Mouse (Mus musculus) midbrain, postnatal 0 days (tissue): ENCODE data around the gene Bglap3. TPM values are rescaled to one million over a fixed set of nuclear protein-coding genes. Genes with fewer than 3 reads are reported as not detected.
A peak's percentile ranks its signal among the peaks of the same experiment; 100 is the strongest.
"Not testable (repeated sequence)": the region's sequence is repeated elsewhere in the genome, so short reads cannot be mapped to it uniquely, and the experiment has no call there.

Source experiments
- ATAC-seq: fragments of 200-750 bp; cut with Nextera tagmentation; 2 replicates; pipeline ENCODE4 v1.8.0; 2017; ENCODE audit warnings: moderate number of reproducible peaks, mild to moderate bottlenecking, moderate TSS enrichment, moderate library complexity; ENCODE audit not compliant: low FRiP score
- DNase-seq: peaks from one replicate; pipeline ENCODE4 v3.0.0-alpha.2; 2015; ENCODE audit warnings: low spot score
- H3K27ac ChIP-seq: fragments of 300-500 bp; sonication (generic); 2 replicates; pipeline ENCODE4 v1.5.1; 2014; ENCODE audit warnings: low read depth, mild to moderate bottlenecking, low read length, mixed read lengths
- H3K27me3 ChIP-seq: fragments of 300-500 bp; sonication (generic); 2 replicates; pipeline ENCODE4 v1.6.1; 2014; ENCODE audit warnings: low read length, control low read depth, mixed read lengths; ENCODE audit not compliant: insufficient read depth
- H3K36me3 ChIP-seq: fragments of 300-500 bp; sonication (generic); 2 replicates; pipeline ENCODE4 v1.6.1; 2014; ENCODE audit warnings: low read length, control low read depth, mixed read lengths; ENCODE audit not compliant: insufficient read depth
- H3K4me1 ChIP-seq: fragments of 300-500 bp; sonication (generic); 2 replicates; pipeline ENCODE4 v1.6.1; 2014; ENCODE audit warnings: mild to moderate bottlenecking, control low read depth, antibody characterized with exemption, low read length, mixed read lengths; ENCODE audit not compliant: insufficient read depth
- H3K4me2 ChIP-seq: fragments of 300-500 bp; sonication (generic); 2 replicates; pipeline ENCODE4 v1.6.1; 2014; ENCODE audit warnings: low read depth, mild to moderate bottlenecking, low read length, mixed read lengths; ENCODE audit not compliant: poor library complexity, severe bottlenecking
- H3K4me3 ChIP-seq: fragments of 300-500 bp; sonication (generic); 2 replicates; pipeline ENCODE4 v1.5.1; 2014; ENCODE audit warnings: low read depth, mild to moderate bottlenecking, low read length, moderate library complexity
- H3K9ac ChIP-seq: fragments of 300-500 bp; sonication (generic); replicated peaks from 2 replicates; pipeline ENCODE4 v1.6.1; 2014; ENCODE audit warnings: mild to moderate bottlenecking, low read length, moderate library complexity, mixed read lengths; ENCODE audit not compliant: poor library complexity, severe bottlenecking
- H3K9me3 ChIP-seq: fragments of 300-500 bp; sonication (generic); 2 replicates; pipeline ENCODE4 v1.6.1; 2016; ENCODE audit warnings: low read length, control low read depth
- CTCF ChIP-seq: IDR thresholded peaks from 2 replicates; pipeline ENCODE4 v1.5.1; 2016; ENCODE audit warnings: antibody characterized with exemption, mild to moderate bottlenecking
- WGBS: fragments of 180-500 bp; shearing (Covaris S2); extraction: QIAGEN DNeasy Blood & Tissue Kit; methylation state at CpG from one replicate; pipeline ENCODE4 v1.1.7; 2014; 5-methylcytosine and 5-hydroxymethylcytosine counted together
- polyA plus RNA-seq: library from polyadenylated mRNA; unstranded; fragments of >200 nt; fragmentation: Nextera tagmentation; extraction: Ambion mirVana; gene quantifications from 2 replicates; pipeline ENCODE4 v1.2.1, GENCODE M21; 2015
- total RNA-seq: library from RNA; depleted of rRNA; stranded (reverse); fragments of >200 nt; gene quantifications from 2 replicates; pipeline ENCODE4 v1.2.3, GENCODE M21; 2014

Gene Bglap3
- total and polyA plus RNA-seq, 2 experiments from 2014 or later: 0.38 TPM; not detected in 1

DNA sequence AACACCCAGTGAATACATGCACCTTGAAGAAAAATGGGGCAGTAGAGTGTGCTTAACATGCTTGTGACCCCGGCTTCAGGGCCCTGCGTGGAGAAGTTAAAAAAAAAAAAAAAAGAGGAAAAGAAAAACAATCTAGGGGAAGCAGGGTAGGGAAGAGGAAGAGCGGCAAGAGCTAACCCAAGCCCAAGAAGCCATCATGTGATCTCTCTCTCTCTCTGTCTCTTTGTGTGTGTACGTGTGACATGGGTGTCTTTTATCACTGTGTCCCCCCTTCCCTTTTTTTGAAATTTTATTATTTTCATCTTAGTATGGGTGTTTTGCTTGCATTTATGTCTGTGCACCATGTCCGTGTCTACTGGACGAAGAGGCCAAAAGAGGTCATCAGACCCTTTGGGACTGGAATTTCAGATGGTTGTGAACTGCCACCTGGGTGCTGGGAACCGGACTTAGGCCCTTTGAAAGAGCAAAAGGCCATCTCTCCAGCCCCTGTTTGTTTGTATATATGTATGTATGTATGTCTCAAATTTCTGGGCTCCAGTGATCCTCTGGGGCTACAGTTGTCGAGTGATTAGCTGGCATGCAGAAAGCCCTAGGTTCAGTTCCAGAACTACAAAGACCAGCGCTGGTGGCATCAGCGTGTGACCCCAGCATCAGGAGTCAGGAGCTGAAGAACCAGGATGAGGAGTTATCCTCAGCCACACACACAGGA, 31.1 kb upstream of the Bglap3 start:
- 95% methylated on average over 10 of the region's 10 CpGs for WGBS
- no peak for TF ChIP-seq CTCF
- no peaks in the 10 kb centered on the region for H3K4me1 ChIP-seq
- no peak overlapping the region for H3K4me2 ChIP-seq
- H3K27me3 ChIP-seq: no peaks in the 10 kb centered on the region
- DNase-seq (no peak), ATAC-seq (no peak)
- H3K36me3 ChIP-seq: no peaks in the 10 kb centered on the region
- no peak overlapping the region for H3K9ac ChIP-seq
- H3K27ac ChIP-seq: no peak overlapping the region
- H3K9me3 ChIP-seq: no peaks in the 10 kb centered on the region
- H3K4me3 ChIP-seq: no peak overlapping the region

DNA sequence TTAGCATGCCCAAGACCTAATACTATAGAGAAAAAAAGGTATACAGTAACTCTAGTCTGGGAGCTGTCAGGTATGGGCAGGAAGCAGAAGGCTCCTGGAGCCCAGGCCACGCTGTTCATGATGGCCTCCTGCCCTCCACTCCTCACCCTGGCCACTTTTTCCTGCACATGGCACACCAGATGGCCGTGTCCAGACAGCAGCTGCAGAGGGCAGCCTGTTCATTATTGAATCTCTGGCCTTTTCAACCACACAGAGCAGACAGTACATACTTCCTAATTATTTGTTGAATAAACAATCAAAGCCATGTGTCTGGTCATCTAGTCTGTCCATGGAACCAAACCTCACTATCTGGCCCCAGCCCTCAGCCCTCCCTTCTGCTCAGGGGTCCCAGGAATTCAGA, 26.1 kb upstream of the Bglap3 start:
- Histone ChIP-seq H3K4me2 (no peak overlapping the region), H3K9me3 (no peaks in the 10 kb centered on the region), H3K27ac (no peak overlapping the region), H3K36me3 (no peaks in the 10 kb centered on the region), H3K27me3 (no peaks in the 10 kb centered on the region), H3K4me1 (no peaks in the 10 kb centered on the region), H3K4me3 (no peak overlapping the region), H3K9ac (no peak overlapping the region)
- ATAC-seq (no peak), DNase-seq (peak; percentile 10)
- 86% methylated on average over 2 of the region's 2 CpGs for WGBS
- TF ChIP-seq CTCF: no peak

DNA sequence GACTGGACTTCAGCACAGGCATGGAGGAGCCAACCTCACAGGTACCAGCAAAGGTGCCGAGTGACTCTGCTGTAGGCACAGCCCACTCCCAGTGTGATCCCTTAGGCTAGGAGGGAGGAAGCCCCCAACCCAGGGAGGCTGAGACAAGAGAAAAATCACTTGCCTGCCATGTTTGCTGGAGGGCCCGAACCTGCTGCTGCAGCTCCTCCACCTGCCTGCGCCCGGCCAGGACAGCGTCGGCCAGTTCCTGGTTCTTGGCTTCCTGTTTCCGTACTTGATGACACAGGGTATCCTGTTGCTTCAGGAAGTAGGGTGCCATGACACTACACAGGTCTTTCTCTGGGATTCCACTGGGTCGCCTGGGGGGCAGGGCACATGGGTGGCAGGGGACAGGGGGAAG, 23.2 kb upstream of the Bglap3 start:
- Histone ChIP-seq H3K9ac (no peak overlapping the region), H3K4me1 (no peaks in the 10 kb centered on the region), H3K4me3 (no peak overlapping the region), H3K27ac (no peak overlapping the region), H3K4me2 (no peak overlapping the region), H3K9me3 (no peaks in the 10 kb centered on the region), H3K36me3 (no peaks in the 10 kb centered on the region), H3K27me3 (no peaks in the 10 kb centered on the region)
- ATAC-seq (no peak), DNase-seq (no peak)
- 90% methylated on average over 8 of the region's 8 CpGs for WGBS
- no peak for TF ChIP-seq CTCF

DNA sequence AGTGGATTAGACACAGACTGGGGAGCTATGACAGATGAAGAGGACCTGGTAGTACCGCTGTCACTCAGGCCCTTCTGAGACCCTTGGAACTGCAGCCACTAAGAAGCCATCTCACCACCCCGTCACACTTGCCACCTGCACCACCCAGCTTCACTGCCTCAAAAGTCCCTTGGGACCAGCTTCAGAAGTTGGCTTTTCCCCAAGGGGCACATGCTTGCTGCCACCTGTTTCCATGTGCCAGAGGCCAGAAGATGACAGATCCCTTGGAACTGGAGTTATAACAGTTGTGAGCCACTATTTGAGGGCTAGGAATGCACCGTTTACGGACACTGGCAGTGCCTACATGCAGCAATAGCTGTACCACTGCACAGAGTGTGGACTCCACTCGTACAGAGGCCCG, 22.7 kb upstream of the Bglap3 start:
- Histone ChIP-seq H3K4me2 (no peak overlapping the region), H3K9me3 (no peaks in the 10 kb centered on the region), H3K27ac (no peak overlapping the region), H3K27me3 (no peaks in the 10 kb centered on the region), H3K36me3 (no peaks in the 10 kb centered on the region), H3K4me1 (no peaks in the 10 kb centered on the region), H3K9ac (no peak overlapping the region), H3K4me3 (no peak overlapping the region)
- DNase-seq: no peak
- no peak for ATAC-seq
- WGBS: 94% methylated on average over 6 of the region's 6 CpGs
- TF ChIP-seq CTCF: no peak

DNA sequence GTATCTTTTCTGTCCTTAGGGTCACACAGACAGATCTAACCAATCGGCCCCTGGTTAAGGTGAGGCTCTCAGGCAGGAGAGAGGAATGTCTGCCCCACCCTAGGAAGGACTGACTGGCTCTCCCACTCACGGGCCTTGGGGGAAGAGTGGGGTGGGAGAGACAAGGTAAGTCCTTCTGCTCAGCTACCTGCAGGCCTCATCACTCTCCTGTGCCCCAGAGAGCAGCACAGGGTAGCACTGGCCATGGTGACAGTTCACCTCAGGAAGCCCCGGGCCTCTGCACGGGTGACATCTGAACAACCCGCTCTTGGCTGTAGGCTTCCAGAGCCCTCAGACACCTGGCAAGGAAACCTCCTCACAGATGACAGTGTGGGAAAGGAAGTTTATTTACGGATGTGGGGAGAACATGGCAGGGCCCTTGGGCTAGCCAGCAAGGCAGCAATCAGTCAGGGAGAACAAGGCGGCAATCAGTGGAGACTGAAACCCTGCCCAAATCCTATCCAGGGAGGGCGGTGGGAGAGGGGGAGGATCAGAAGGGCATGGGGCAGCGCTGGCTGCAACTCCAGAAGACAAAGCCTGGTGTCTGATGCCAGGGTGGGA, 21.3 kb upstream of the Bglap3 start:
- TF ChIP-seq CTCF: no peak
- no peak overlapping the region for H3K9ac ChIP-seq
- no peak for DNase-seq
- no peak overlapping the region for H3K4me2 ChIP-seq
- H3K36me3 ChIP-seq: no peaks in the 10 kb centered on the region
- WGBS: 90% methylated on average over 9 of the region's 9 CpGs
- H3K27me3 ChIP-seq: no peaks in the 10 kb centered on the region
- H3K9me3 ChIP-seq: no peaks in the 10 kb centered on the region
- H3K4me3 ChIP-seq: no peak overlapping the region
- ATAC-seq: no peak
- no peaks in the 10 kb centered on the region for H3K4me1 ChIP-seq
- H3K27ac ChIP-seq: no peak overlapping the region

DNA sequence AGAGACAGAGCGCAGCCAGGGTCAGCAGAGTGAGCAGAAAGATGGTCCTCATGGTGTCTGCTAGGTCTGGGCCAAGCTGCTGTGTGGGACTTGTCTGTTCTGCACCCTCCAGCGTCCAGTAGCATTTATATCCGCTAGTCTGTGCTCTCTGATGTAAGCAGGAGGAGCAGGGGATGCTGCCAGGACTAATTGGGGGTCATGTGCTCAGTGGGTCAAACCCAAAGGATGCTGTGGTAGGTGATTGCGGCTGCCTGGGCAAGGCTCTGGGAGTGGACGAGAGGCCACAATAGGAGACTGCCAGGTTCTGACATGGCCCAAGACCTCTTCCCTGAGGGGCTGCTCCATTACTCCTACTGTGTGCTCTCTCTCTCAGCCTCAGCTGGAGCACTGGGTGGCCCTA, 11.8 kb upstream of the Bglap3 start, which contains the start of gene Bglap:
Gene Bglap, minus strand, starts transcription at position 101 of the 400 bp plus-strand sequence.
- TF ChIP-seq CTCF: no peak
- WGBS: 87% methylated on average over 5 of the region's 5 CpGs
- no peaks in the 10 kb centered on the region for H3K4me1 ChIP-seq

DNA sequence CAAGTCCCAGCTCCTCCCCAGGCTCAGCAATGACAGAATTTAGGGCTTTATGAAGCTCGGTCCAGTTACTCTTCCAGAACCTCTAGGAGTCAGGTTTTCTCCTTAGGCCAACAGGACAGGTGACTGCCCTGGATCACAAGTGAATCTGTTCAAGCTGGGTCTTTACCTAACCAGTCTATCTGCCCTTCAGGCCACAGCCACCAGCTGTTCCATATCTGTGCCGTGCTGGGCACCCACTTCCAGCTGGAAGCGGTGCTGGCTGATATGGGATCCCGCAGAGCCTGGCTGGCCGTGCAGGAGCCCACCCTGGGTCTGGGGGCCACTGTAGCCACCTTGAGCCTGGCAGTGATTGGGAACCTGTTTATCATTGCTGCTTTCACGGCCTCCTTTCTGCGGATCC, 9.8 kb upstream of the Bglap3 start:
- 18% methylated on average over 1 of the region's 7 CpGs for WGBS
- not testable (repeated sequence) for ATAC-seq, H3K9ac ChIP-seq, DNase-seq, H3K4me3 ChIP-seq, H3K4me1 ChIP-seq, H3K4me2 ChIP-seq, H3K27ac ChIP-seq, H3K36me3 ChIP-seq, H3K27me3 ChIP-seq, H3K9me3 ChIP-seq

More for the DNA sequence above, 11.8 kb upstream of the Bglap3 start, which contains the start of gene Bglap:
- Histone ChIP-seq H3K9me3 (no peaks in the 10 kb centered on the region), H3K36me3 (no peaks in the 10 kb centered on the region), H3K9ac (no peak within 1 kb of the TSS), H3K4me2 (no peak within 1 kb of the TSS), H3K27me3 (no peaks in the 10 kb centered on the region), H3K4me3 (no peak within 1 kb of the TSS), H3K27ac (no peak within 1 kb of the TSS)
- ATAC-seq (no peak), DNase-seq (no peak)

DNA sequence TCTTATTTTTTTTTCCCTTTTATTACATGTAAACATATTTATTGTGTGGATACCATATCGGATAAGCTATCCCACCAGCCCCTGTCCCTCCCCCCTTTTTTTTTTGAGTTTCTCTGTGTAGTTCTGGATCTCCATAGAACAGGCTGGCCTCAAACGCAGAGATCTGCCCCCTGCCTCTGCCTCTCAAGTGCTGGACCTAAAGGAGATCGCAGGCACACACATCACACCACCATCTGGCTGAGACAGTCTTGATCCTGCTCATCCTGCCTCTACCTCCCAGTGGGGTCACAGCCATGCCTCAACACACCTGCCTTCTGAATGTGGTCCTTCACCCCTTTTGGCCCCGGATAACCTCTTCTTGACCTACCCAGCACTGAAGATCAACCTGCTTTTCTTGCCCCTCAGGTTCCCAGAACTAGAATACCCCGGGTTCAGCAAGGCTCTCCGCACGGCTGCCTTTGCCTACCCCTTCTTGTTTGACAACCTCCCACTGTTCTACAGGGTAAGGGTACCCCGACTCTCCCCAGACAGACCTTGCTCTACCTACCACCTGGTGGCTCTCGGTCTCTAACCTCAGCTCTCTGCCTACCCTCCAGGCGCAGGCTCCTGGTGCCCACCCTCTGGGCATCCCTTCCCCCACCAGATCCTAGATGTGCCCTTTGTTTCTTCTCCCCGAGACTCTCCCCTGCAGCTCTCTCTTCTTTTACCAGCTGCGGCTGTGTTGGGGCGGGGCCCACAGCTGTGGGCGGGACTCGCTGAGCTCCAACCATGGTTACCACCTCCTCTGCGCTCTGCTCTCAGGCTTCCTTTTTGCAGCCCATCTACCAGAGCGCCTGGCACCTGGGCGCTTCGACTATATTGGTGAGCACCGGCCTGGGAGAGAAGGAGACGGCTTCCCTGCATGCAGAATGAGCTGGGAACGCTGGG, 9.1 kb upstream of the Bglap3 start:
- H3K36me3 ChIP-seq, H3K9me3 ChIP-seq, H3K27ac ChIP-seq, H3K9ac ChIP-seq, H3K4me1 ChIP-seq, H3K27me3 ChIP-seq, H3K4me3 ChIP-seq: not testable (repeated sequence)
- peak; percentile 52 for DNase-seq
- H3K4me2 ChIP-seq: peak overlapping the region; percentile 24; the same call in 1 of the 2 replicates
- peak; percentile 82 for ATAC-seq
- WGBS: 7% methylated on average over 17 of the region's 22 CpGs
